In the genomic region with DNA sequence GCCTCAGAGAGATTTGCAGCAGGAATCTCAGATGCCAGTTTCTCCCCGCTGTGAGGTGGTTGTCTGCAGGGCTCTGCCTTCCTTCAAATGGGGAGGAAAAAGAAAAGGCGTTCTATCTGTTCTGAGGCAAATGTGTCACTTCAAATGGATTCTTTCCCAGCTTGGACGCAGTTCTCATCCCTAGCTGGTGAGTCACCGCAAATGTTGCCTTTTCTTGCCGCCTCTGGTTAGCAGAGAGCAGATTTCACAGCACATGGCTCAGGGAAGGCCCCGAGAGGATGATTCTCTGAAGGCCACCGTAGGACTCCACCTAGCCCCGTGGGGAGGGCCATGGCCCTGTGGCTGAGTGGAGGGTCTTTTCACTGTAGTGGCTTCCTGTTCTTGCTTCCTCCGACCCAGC, we compare ENCODE assay signal across 10 mouse cellular contexts. TPM values are rescaled to one million over a fixed set of nuclear protein-coding genes. Genes with fewer than 3 reads are reported as not detected.
A peak's percentile ranks its signal among the peaks of the same experiment; 100 is the strongest.
DNase-seq lines count a peak whose midpoint lies in the region; TF ChIP-seq lines count a peak whose summit lies in the region.
"Had no signal": no experiment of that assay in that cellular context is flagged by ENCODE, and none has a peak within 500 bp of the region (broad histone marks: within the 10 kb centered on the region; RNA-seq: fewer than 3 reads in every experiment).

No protein-coding gene starts in this region.

- no peak overlapping the region for H3K4me3 ChIP-seq in lung, adult 2 months (replicated peaks; ENCODE audit: extremely low read depth, low read depth, low read length)
- H3K4me3 ChIP-seq: hindbrain, embryonic 15.5 days had no signal

- WGBS in lung, adult 2 months: 62% methylated on average over 9 of the region's 9 CpGs

- TF ChIP-seq CTCF in lung, adult 2 months (IDR thresholded peaks at IDR 0.05; ENCODE audit: insufficient read depth, low read length): no peak

- peak; percentile 41 for DNase-seq in lung, postnatal 10 days
- DNase-seq in lung, adult 2 months: no peak
- DNase-seq in fibroblast of lung, adult 2 months (ENCODE audit: low read depth): peak; percentile 72
- DNase-seq in layer of hippocampus, adult 8-10 months (ENCODE audit: low spot score in 2 of 2): peak; percentile 79
- peak; percentile 79 to 81 for DNase-seq in right cerebral cortex, adult 2 months (ENCODE audit: low spot score in 2 of 2)
- no peak for DNase-seq in embryo, embryonic 10.5 days (ENCODE audit: low spot score)
- DNase-seq in c-Kit-positive CD71-positive TER-119-positive erythroid progenitor cells, embryonic 14.5 days (ENCODE audit: low spot score): no peak
- no peak for DNase-seq in embryo, embryonic 10 days (ENCODE audit: low spot score)
- DNase-seq: thymus, postnatal 25 days had no signal

- no peak for TF ChIP-seq POLR2A in lung, adult 2 months (IDR thresholded peaks at IDR 0.05; ENCODE audit: borderline replicate concordance, extremely low read depth, low read depth, low read length)

- no peaks in the 10 kb centered on the region for H3K4me1 ChIP-seq in lung, adult 2 months (ENCODE audit: control insufficient read depth, insufficient read depth, low read length)
- H3K4me1 ChIP-seq: hindbrain, embryonic 15.5 days had no signal

RNA-seq across cellular contexts. Expression of a gene that starts 51.2 kb away (rescaled TPM):
- 0.32 and 0.66 TPM in 2 replicates for polyA plus RNA-seq in lung, adult 2 months (2012; rRNA removed)
- total RNA-seq in layer of hippocampus, adult 8-10 months (2022): 1 to 10 TPM; 7.7 to 8.4 (median 8.1) TPM

Comparison
In these comparisons a context has a peak if more than half of its experiments do, and no peak if none do; other contexts are left out.
1. DNase-seq: peak in lung, postnatal 10 days (single experiment), fibroblast of lung, adult 2 months (single experiment), layer of hippocampus, adult 8-10 months (2 of 2) and right cerebral cortex, adult 2 months (2 of 2); none in lung, adult 2 months (single experiment), embryo, embryonic 10.5 days (single experiment), c-Kit-positive CD71-positive TER-119-positive erythroid progenitor cells, embryonic 14.5 days (single experiment) and embryo, embryonic 10 days (single experiment).